Mouse (Mus musculus) ES-CJ7 (cell line): Measurements from ENCODE around the gene Fars2.
A peak's percentile ranks its signal among the peaks of the same experiment; 100 is the strongest.

ENCODE experiments used
- DNase-seq: peaks from one replicate; pipeline ENCODE4 v3.0.0; 2011; ENCODE audit warnings: low read depth, low spot score

The Fars2 gene

DNA sequence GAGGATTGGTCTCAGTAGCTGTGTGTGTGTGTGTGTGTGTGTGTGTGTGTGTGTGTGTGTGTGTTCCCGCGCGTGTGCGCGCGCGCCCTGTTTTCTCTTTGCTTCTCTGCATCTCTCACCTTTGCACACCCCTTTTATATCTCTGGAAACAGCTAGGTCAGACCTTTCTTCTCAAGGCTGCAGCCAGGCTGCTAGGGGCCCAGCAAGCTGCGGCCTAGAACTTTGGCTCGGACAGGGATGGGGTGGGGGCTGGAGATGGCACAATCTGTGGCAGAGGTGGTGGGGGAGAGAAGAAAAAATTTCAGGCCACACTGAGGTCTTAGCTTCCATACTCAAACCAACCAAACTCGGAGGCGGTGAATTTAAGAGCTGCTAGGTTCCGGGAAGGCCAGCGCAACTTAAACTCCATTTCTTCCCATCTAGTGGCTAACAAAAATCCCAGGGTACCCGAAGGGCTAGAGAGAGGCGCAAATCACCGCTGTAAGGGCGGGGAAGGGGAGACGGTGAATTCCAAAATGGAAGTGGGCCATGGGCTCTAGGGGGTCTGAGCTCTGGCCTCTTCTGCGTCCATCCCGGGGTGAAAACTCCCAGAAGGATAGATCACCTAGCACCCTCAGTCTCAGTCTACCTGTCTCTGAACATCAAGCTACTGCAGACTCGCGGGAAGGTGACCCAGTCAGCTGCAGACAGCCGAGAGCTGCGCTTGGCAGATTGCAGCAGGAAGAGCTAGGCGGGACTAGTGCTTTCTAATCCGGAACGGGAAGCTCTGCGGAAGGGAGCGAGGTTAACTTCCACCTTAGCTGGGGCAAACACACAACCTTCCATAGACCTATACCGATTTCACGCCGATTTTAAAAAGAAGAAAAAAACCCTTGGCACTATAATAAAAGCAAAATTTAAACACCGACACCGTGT, 614.1 kb downstream of the Fars2 start:
- peak; percentile 65 for DNase-seq

- peak; percentile 19 for DNase-seq
Observed at GRCm38 (mm10) chr13:36731931-36732461, 614.8 kb downstream of the Fars2 start.

- DNase-seq: no peak
Observed at GRCm38 (mm10) chr13:36732891-36733490, 615.8 kb downstream of the Fars2 start.

GRCm38 (mm10) chr13:36733566-36733965, 616.4 kb downstream of the Fars2 start:
- DNase-seq: no peak

- peak; percentile 40 for DNase-seq
Observed at GRCm38 (mm10) chr13:36733989-36734690, 616.9 kb downstream of the Fars2 start.

DNA sequence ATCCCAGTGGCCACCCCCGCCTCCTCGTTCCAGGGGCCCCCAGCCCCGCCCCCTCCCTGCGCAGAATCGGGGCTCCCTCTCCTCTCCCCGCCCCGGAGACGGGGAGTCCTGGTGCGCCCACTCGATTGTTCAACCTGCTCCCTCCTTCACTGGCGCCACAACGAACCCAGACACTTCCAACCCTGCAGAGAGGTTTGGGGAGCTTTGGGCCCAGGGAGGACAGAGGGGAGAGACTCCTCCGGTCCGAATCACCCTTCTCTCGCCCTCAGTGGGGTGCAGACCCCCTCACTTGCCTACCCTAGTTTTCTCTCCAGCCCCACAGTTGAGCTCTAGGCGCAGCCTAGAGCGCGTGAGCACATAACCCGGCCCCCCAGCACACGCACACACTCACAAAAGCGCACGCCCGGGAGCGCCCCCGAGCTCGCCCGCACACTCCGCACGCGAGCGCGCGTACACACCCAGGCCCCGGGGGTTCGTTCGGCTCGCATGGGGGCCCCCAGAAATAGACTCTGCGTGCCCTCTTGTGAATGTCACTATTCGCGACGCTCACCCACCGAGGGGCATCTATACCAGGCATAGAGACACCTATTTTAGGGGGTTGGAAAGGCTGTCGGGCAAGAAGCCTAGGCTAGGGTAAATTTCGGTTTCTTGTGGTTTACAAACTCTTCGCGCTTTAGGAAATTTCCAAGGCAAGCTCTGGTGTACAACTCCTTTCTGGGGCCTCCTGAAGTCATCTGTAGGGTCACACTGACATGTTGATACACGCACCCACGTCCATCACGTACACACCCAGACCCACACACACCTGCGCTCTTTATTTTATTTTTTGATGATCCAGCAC, 617.7 kb downstream of the Fars2 start, which contains the start of gene Nrn1:
Nrn1 (minus strand) TSS at position 401 of the 841 bp plus-strand sequence.
- DNase-seq: peak; percentile 56

DNA sequence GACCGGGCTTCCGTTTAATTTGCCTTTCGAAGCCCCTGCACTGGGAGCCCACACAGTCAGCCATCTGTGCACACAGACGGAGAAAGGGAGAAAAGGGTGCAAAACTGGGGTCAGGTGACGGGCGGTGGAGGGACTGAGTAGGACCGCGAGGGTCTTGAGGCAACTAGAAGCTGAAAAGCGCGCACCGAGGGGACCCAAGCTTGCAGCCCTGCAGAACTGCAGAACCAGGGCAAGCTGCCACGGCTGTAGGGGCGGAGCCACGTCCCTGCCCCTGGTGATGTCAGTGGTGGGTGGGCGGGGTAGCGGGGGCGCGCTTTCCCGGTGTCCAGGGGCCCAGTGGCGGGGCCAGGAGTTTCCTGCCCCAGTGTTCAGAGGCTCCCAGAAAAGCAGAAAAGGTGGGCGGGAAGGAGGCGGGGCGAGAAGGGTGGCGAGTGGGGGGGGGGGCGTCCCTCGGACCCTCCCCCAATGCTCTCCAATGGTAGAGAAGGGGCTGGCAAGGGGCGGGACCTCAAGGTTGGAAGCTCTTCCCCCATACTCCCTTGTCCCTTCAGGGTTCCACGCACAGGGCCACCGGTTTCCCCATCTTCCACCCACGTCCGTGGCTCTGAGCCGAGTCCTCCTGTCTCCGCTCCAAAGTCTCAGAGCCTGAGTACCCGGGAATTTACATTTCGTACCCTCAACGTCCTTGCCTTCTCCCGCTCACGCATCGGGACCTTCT, 618.8 kb downstream of the Fars2 start:
- DNase-seq: peak; percentile 84

- DNase-seq: no peak
Observed at GRCm38 (mm10) chr13:36736619-36736996, 619.4 kb downstream of the Fars2 start.

- no peak for DNase-seq
Observed at GRCm38 (mm10) chr13:36750056-36750455, 632.8 kb downstream of the Fars2 start.

GRCm38 (mm10) chr13:36751861-36752260, 634.6 kb downstream of the Fars2 start:
- no peak for DNase-seq

DNA sequence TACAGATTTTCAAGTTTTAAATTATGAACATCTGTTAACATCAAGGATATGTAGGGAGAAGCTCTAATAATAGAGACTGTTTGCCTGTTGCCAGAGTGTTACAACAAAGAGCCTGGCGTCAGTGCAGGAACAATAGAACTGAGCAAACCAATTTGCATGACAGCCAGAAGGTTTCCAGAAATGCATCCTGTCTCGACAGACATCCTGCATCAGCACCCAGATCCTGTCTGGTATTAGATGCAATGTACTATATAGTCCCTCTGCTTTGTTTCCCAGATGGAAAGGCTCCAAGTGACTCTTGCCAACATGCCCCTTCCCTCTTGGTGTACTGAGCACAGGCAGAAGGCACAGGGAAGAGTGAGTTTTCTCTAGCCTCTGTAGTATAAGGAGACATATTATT, 649.6 kb downstream of the Fars2 start:
- DNase-seq: peak; percentile 9
